Comparison of ENCODE assay signal across 8 mouse cellular contexts in genomic region chr17:80455648-80456047, GRCm38 (mm10). TPM values are rescaled to one million over a fixed set of nuclear protein-coding genes. Genes with fewer than 3 reads are reported as not detected.
DNase-seq lines count a peak whose midpoint lies in the region; ATAC-seq and TF ChIP-seq lines count a peak whose summit lies in the region.

No protein-coding gene starts in this region.

- H3K4me3 ChIP-seq in cerebellum, adult 2 months (replicated peaks; ENCODE audit: insufficient read depth, low read depth, low read length), result no peak overlapping the region
- no peak overlapping the region for H3K4me3 ChIP-seq in layer of hippocampus, adult 2 months
- no peak overlapping the region for H3K4me3 ChIP-seq in intestine, embryonic 14.5 days (ENCODE audit: low read depth, low read length)

- no peak for TF ChIP-seq POLR2A in cerebellum, adult 2 months (IDR thresholded peaks at IDR 0.05; ENCODE audit: borderline replicate concordance, insufficient read depth, low read length)

- WGBS in cerebellum, adult 2 months, result 32% methylated on average over 2 of the region's 2 CpGs
- 40% methylated on average over 2 of the region's 2 CpGs for WGBS in intestine, embryonic 14.5 days

- no peak overlapping the region for H3K27ac ChIP-seq in cerebellum, adult 2 months (ENCODE audit: insufficient read depth, low read length)
- H3K27ac ChIP-seq in layer of hippocampus, adult 2 months, result no peak overlapping the region
- H3K27ac ChIP-seq in intestine, embryonic 14.5 days (ENCODE audit: low read depth), result no peak overlapping the region

- no peak overlapping the region for H3K4me2 ChIP-seq in intestine, embryonic 14.5 days (ENCODE audit: low read length)

- peaks cover 5% of the 10 kb centered on the region for H3K4me1 ChIP-seq in cerebellum, adult 2 months (ENCODE audit: control insufficient read depth, insufficient read depth, low read length)
- H3K4me1 ChIP-seq in intestine, embryonic 14.5 days (replicated peaks; ENCODE audit: control insufficient read depth, insufficient read depth, low read length), result no peaks in the 10 kb centered on the region; the same call in 1 of the 2 replicates

- peaks cover 23% of the 10 kb centered on the region for H3K36me3 ChIP-seq in intestine, embryonic 14.5 days (ENCODE audit: control insufficient read depth, insufficient read depth, low read length)

- no peak for ATAC-seq in cerebellum, adult (ENCODE audit: insufficient number of reproducible peaks, low FRiP score, low TSS enrichment)
- ATAC-seq in intestine, embryonic 14.5 days (replicated peaks; ENCODE audit: low FRiP score, low TSS enrichment, low read depth), result 0 out of 2 replicates have a peak, but pooled peaks have one; percentile 47

- peak; percentile 23; the same call in 1 of the 2 replicates for TF ChIP-seq CTCF in cerebellum, adult 2 months (IDR thresholded peaks at IDR 0.05; ENCODE audit: borderline replicate concordance, insufficient read depth, low read depth, low read length)
- TF ChIP-seq CTCF in layer of hippocampus, adult 2 months (conservative IDR thresholded peaks at IDR 0.05), result peak; percentile 90

- no peaks in the 10 kb centered on the region for H3K9me3 ChIP-seq in intestine, embryonic 14.5 days (ENCODE audit: control insufficient read depth, low read length)

- H3K27me3 ChIP-seq in cerebellum, adult 2 months (ENCODE audit: control insufficient read depth, insufficient read depth, low read length), result no peaks in the 10 kb centered on the region
- H3K27me3 ChIP-seq in intestine, embryonic 14.5 days (replicated peaks; ENCODE audit: control insufficient read depth, insufficient read depth, low read length), result no peaks in the 10 kb centered on the region

- no peak overlapping the region for H3K9ac ChIP-seq in intestine, embryonic 14.5 days (ENCODE audit: low read length)

- peak in 1 of 2 experiments; percentile 51 for DNase-seq in cerebellum, adult 2 months
- DNase-seq in layer of hippocampus, adult 2 months (ENCODE audit: low spot score in 2 of 2), result peak in 1 of 2 experiments; percentile 35
- DNase-seq in layer of hippocampus, adult 9-10 months (ENCODE audit: low spot score), result no peak
- DNase-seq in ZHBTc4 (ENCODE audit: low read depth, low spot score), result peak; percentile 38
- DNase-seq in intestine, embryonic 14.5 days (ENCODE audit: low spot score), result no peak
- peak; percentile 27 for DNase-seq in retina, postnatal 7 days (ENCODE audit: low read depth, low spot score)
- no peak for DNase-seq in spleen, adult 12 weeks (ENCODE audit: low spot score)

RNA-seq across cellular contexts. Expression of gene Sos1, which starts 24.6 kb away (rescaled TPM):
- 18.8 and 19.3 TPM in 2 replicates for polyA plus RNA-seq in cerebellum, adult 2 months (2012; rRNA removed)
- 10 to 100 TPM; 35.2 to 36.8 TPM for total RNA-seq in layer of hippocampus, adult 2 months (2021)
- 8.1 and 8.4 TPM in 2 replicates for polyA plus RNA-seq in intestine, embryonic 14.5 days (2014; fragmentation: Nextera tagmentation; extraction: Ambion mirVana)

Comparison
In these comparisons a context has a peak if more than half of its experiments do, and no peak if none do; other contexts are left out.
1. DNase-seq: peak in ZHBTc4 (single experiment) and retina, postnatal 7 days (single experiment); none in layer of hippocampus, adult 9-10 months (single experiment), intestine, embryonic 14.5 days (single experiment) and spleen, adult 12 weeks (single experiment).